Mouse (Mus musculus) heart, adult 2 months (tissue): ENCODE data around the gene Mtch1. TPM values are rescaled to one million over a fixed set of nuclear protein-coding genes. Genes with fewer than 3 reads are reported as not detected.
"Not testable (repeated sequence)": the region's sequence is repeated elsewhere in the genome, so short reads cannot be mapped to it uniquely, and the experiment has no call there.

Source experiments
- DNase-seq, 2 experiments: peaks; one replicate each; pipeline ENCODE4 v3.0.0; 2021
- H3K27ac ChIP-seq: fragments of 200-600 bp; 2 replicates; pipeline ENCODE4 v1.8.1; 2022
- H3K27me3 ChIP-seq: fragments of 200-500 bp; 2 replicates; pipeline ENCODE4 v1.6.1; 2012; ENCODE audit warnings: mild to moderate bottlenecking, low read length, inconsistent platforms, mixed read lengths; ENCODE audit not compliant: control insufficient read depth, insufficient read depth
- H3K36me3 ChIP-seq: fragments of 200-500 bp; 2 replicates; pipeline ENCODE4 v1.6.1; 2012; ENCODE audit warnings: low read length, inconsistent platforms; ENCODE audit not compliant: control insufficient read depth, insufficient read depth
- H3K4me1 ChIP-seq: fragments of 200-500 bp; 2 replicates; pipeline ENCODE4 v1.6.1; 2011; ENCODE audit warnings: low read length; ENCODE audit not compliant: control insufficient read depth, insufficient read depth
- H3K4me3 ChIP-seq: fragments of 200-600 bp; 2 replicates; pipeline ENCODE4 v1.8.1; 2022
- H3K79me2 ChIP-seq: fragments of 200-500 bp; replicated peaks from 2 replicates; pipeline ENCODE4 v1.6.1; 2012; ENCODE audit warnings: mild to moderate bottlenecking, inconsistent platforms, low read length, moderate library complexity, mixed read lengths; ENCODE audit not compliant: control insufficient read depth, insufficient read depth
- H3K9ac ChIP-seq: fragments of 200-500 bp; 2 replicates; pipeline ENCODE4 v1.6.1; 2012; ENCODE audit warnings: low read depth, mild to moderate bottlenecking, control low read depth, inconsistent platforms, low read length, mixed read lengths
- CTCF ChIP-seq: fragments of 200-600 bp; IDR thresholded peaks from 2 replicates; pipeline ENCODE4 v1.8.1; 2022; ENCODE audit warnings: antibody characterized with exemption, mild to moderate bottlenecking, moderate library complexity
- EP300 ChIP-seq: fragments of 200-500 bp; IDR thresholded peaks from 2 replicates; pipeline ENCODE4 v1.6.1; 2011; ENCODE audit warnings: low read depth, low read length, control low read depth; ENCODE audit not compliant: insufficient read depth
- POLR2A ChIP-seq: fragments of 200-500 bp; IDR thresholded peaks from 2 replicates; pipeline ENCODE4 v1.6.1; 2011; ENCODE audit warnings: mild to moderate bottlenecking, low read depth, low read length, control low read depth; ENCODE audit not compliant: insufficient read depth
- WGBS: fragments of 180-500 bp; shearing (Covaris S2); methylation state at CpG from one replicate; pipeline ENCODE4 v1.1.7; 2018; 5-methylcytosine and 5-hydroxymethylcytosine counted together
- intact Hi-C: fragments of 180-260 bp; cut with DNase I; formaldehyde crosslinking; loops from one replicate; pipeline ENCODE4 v1.15.1; 2025
- polyA plus RNA-seq: library from polyadenylated mRNA; depleted of rRNA; stranded (reverse); fragments of >200 nt; gene quantifications from 2 replicates; pipeline ENCODE4 v1.2.3, GENCODE M21; 2012
- total RNA-seq, 2 experiments: library from RNA; stranded (reverse); gene quantifications; 2 replicates each; pipeline ENCODE4 v1.2.3; 2021

The Mtch1 gene
- total and polyA plus RNA-seq, 3 experiments = 186 to 234 (median 203) TPM

GRCm38 (mm10) chr17:29321765-29322602 is 25.8 kb downstream of the Mtch1 start:
- Histone ChIP-seq H3K27ac (no peak overlapping the region), H3K4me1 (peaks cover 7% of the 10 kb centered on the region; the same call in 1 of the 2 replicates), H3K9ac (no peak overlapping the region), H3K27me3 (no peaks in the 10 kb centered on the region), H3K79me2 (no peaks in the 10 kb centered on the region), H3K36me3 (no peaks in the 10 kb centered on the region), H3K4me3 (no peak overlapping the region)
- WGBS = 78% methylated on average over 41 of the region's 41 CpGs
- DNase-seq = peak in 1 of 2 experiments; percentile 15
- TF ChIP-seq CTCF (no peak), EP300 (no peak), POLR2A (no peak)
- intact Hi-C loops = no loop called here

- no peaks in the 10 kb centered on the region for H3K27me3 ChIP-seq
- WGBS = 53% methylated on average over 8 of the region's 8 CpGs
- peak overlapping the region; percentile 64 for H3K27ac ChIP-seq
- H3K36me3 ChIP-seq = no peaks in the 10 kb centered on the region
- TF ChIP-seq POLR2A (0 out of 2 replicates have a peak, but pooled peaks have one; percentile 33), CTCF (0 out of 2 replicates have a peak, but pooled peaks have one; percentile 14), EP300 (0 out of 2 replicates have a peak, but pooled peaks have one; percentile 32)
- peaks cover 15% of the 10 kb centered on the region for H3K4me1 ChIP-seq
- DNase-seq = peak in 1 of 2 experiments; percentile 29
- intact Hi-C loops = loop anchor here (5.0 kb wide), 1 partner anchor 43 kb away; no protein-coding TSS in a partner anchor
- no peaks in the 10 kb centered on the region for H3K79me2 ChIP-seq
- peak overlapping the region; percentile 41 for H3K9ac ChIP-seq
- H3K4me3 ChIP-seq = no peak overlapping the region
These were observed 27.7 kb downstream of the Mtch1 start for GRCm38 (mm10) chr17:29319881-29320639.

GRCm38 (mm10) chr17:29319476-29319875 is 28.3 kb downstream of the Mtch1 start:
- H3K4me1 ChIP-seq = peaks cover 15% of the 10 kb centered on the region
- peak overlapping the region; percentile 67 for H3K9ac ChIP-seq
- intact Hi-C loops = loop anchor here (5.0 kb wide), 1 partner anchor 42 kb away; no protein-coding TSS in a partner anchor
- peak overlapping the region; percentile 64 for H3K27ac ChIP-seq
- 58% methylated on average over 7 of the region's 7 CpGs for WGBS
- peak overlapping the region; percentile 26 for H3K4me3 ChIP-seq
- no peaks in the 10 kb centered on the region for H3K79me2 ChIP-seq
- no peaks in the 10 kb centered on the region for H3K36me3 ChIP-seq
- TF ChIP-seq CTCF (no peak), POLR2A (no peak), EP300 (no peak)
- no peaks in the 10 kb centered on the region for H3K27me3 ChIP-seq
- no peak for DNase-seq

GRCm38 (mm10) chr17:29318731-29319250 is 28.9 kb downstream of the Mtch1 start:
- WGBS = 38% methylated on average over 6 of the region's 6 CpGs
- H3K27me3 ChIP-seq = no peaks in the 10 kb centered on the region
- intact Hi-C loops = loop anchor here (5.0 kb wide), 1 partner anchor 41 kb away; no protein-coding TSS in a partner anchor
- H3K4me1 ChIP-seq = peaks cover 15% of the 10 kb centered on the region
- no peaks in the 10 kb centered on the region for H3K79me2 ChIP-seq
- no peaks in the 10 kb centered on the region for H3K36me3 ChIP-seq
- H3K4me3 ChIP-seq = peak overlapping the region; percentile 26
- peak; percentile 62 for TF ChIP-seq POLR2A
- no peak for TF ChIP-seq EP300
- DNase-seq = peak in 1 of 2 experiments; percentile 59
- peak overlapping the region; percentile 64 for H3K27ac ChIP-seq
- H3K9ac ChIP-seq = peak overlapping the region; percentile 67

- peak within 1 kb of the TSS; percentile 72 for H3K27ac ChIP-seq
- intact Hi-C loops = loop anchor here (2.0 to 5.0 kb wide), 2 partner anchors 13 to 40 kb away; no protein-coding TSS in a partner anchor
- not testable (repeated sequence) for H3K4me3 ChIP-seq, H3K27me3 ChIP-seq, H3K79me2 ChIP-seq, DNase-seq, H3K36me3 ChIP-seq, H3K9ac ChIP-seq
- 94% methylated on average over 3 of the region's 3 CpGs for WGBS
- H3K4me1 ChIP-seq = peaks cover 15% of the 10 kb centered on the region
These were observed 30.4 kb downstream of the Mtch1 start, which contains the start of gene Pi16 for GRCm38 (mm10) chr17:29317380-29317779. Gene Pi16, plus strand, starts transcription at chr17:29317680.
